Mouse (Mus musculus): Measurements from ENCODE around the gene Hoxa3.

The Hoxa3 gene

DNA sequence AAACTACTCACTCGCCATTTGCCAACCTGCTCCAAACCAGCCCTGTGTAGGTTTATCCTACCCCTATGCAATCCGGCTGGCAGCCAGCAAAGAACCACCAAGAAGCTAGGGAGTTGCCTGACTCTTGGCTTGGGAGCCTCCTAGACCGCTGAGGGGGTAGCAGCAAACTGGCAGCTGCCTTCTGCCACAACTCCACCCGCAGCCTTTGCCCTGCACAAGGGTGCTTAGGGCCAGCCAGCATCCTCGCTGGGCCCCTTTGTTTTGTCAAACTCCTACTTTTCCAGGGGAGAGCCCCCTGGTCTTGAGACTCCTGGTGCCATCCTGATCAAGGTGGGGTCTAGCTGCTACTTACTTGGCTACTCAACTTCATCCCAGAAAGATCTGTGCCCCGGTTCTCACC is 28.5 kb downstream of the Hoxa3 start:
- TF ChIP-seq NANOG (IDR thresholded peaks at IDR 0.05; ENCODE audit: borderline replicate concordance, low read length): no peak
- no peak for TF ChIP-seq POU5F1 (IDR thresholded peaks at IDR 0.05; ENCODE audit: borderline replicate concordance, low read length)
- no peak for TF ChIP-seq CTCF (conservative IDR thresholded peaks at IDR 0.05; ENCODE audit: low read length)
- no peak overlapping the region for H3K4me3 ChIP-seq (replicated peaks; ENCODE audit: low read length)
- H3K4me1 ChIP-seq (replicated peaks; ENCODE audit: low read depth, low read length): peaks cover 20% of the 10 kb centered on the region
- no peaks in the 10 kb centered on the region for H3K36me3 ChIP-seq (ENCODE audit: insufficient read depth, low read length)
- no peaks in the 10 kb centered on the region for H3K9me3 ChIP-seq (ENCODE audit: low read length)
- peaks cover 99% of the 10 kb centered on the region for H3K27me3 ChIP-seq (ENCODE audit: insufficient read depth, low read length)

DNA sequence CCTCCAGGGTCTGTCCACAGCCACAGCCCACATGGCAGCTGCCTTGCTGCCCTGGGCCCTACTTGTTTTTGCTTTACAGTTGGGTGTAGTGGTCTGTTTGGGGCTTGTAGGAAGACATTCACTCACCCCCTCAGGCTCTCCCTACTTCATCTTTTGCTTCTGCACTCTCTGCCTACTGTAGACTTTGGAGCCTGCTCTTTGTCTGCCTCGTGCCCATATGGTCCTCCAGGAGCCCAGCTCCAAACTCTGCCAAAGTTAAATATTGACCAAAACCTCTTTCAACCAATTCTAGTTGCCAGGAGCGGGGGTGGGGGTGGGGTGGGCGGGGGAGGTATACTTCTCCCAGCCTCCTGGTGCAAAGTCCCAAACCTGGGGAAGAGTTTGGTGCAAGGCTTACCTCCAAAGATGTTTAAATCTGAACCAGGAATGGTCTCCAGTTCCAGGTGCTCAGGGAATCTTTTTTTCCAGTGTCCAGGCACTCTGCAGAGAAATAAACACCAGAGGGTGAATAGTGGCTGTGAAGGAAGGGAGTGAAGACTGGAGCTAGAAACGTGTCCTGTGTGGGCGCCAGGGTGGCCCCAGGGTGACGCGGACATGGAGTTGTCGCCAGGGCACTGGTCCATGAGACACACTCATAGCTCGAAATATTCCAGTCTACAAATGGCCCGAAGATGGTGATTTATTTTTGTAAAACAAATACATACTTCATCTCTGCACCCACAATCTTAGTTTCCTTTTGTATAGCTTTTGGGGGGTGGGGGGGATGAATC is 29.6 kb downstream of the Hoxa3 start:
- Histone ChIP-seq H3K27me3 (ENCODE audit: insufficient read depth, low read length) (peaks cover 99% of the 10 kb centered on the region), H3K36me3 (ENCODE audit: insufficient read depth, low read length) (no peaks in the 10 kb centered on the region), H3K4me3 (replicated peaks; ENCODE audit: low read length) (no peak overlapping the region), H3K9me3 (ENCODE audit: low read length) (no peaks in the 10 kb centered on the region), H3K4me1 (replicated peaks; ENCODE audit: low read depth, low read length) (peaks cover 23% of the 10 kb centered on the region)
- no peak for TF ChIP-seq NANOG (IDR thresholded peaks at IDR 0.05; ENCODE audit: borderline replicate concordance, low read length)
- no peak for TF ChIP-seq POU5F1 (IDR thresholded peaks at IDR 0.05; ENCODE audit: borderline replicate concordance, low read length)
- no peak for TF ChIP-seq CTCF (conservative IDR thresholded peaks at IDR 0.05; ENCODE audit: low read length)

DNA sequence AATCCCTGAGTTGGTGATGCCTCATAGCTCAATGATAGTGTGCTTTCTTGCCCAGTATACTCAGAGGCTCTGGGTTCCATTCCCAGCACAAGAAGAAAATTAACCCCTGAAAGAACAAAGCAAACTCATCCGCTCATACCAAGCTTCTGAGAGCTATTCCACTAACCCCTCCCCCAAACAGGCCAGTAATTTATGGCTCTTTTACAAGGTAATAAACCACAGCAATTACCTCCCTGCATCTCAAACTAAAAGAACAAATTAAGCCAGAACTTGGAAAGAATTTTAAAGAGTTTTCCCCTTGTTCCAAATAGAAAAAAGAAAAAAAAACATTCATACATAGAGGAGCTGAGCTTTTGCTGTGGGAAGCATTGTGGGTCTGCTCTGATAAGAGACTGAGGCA is 30.3 kb downstream of the Hoxa3 start:
- Histone ChIP-seq H3K36me3 (ENCODE audit: insufficient read depth, low read length) (no peaks in the 10 kb centered on the region), H3K9me3 (ENCODE audit: low read length) (no peaks in the 10 kb centered on the region), H3K27me3 (ENCODE audit: insufficient read depth, low read length) (peaks cover 99% of the 10 kb centered on the region), H3K4me1 (replicated peaks; ENCODE audit: low read depth, low read length) (peaks cover 23% of the 10 kb centered on the region), H3K4me3 (replicated peaks; ENCODE audit: low read length) (no peak overlapping the region)
- TF ChIP-seq CTCF (conservative IDR thresholded peaks at IDR 0.05; ENCODE audit: low read length): no peak
- TF ChIP-seq NANOG (IDR thresholded peaks at IDR 0.05; ENCODE audit: borderline replicate concordance, low read length): no peak
- TF ChIP-seq POU5F1 (IDR thresholded peaks at IDR 0.05; ENCODE audit: borderline replicate concordance, low read length): no peak

DNA sequence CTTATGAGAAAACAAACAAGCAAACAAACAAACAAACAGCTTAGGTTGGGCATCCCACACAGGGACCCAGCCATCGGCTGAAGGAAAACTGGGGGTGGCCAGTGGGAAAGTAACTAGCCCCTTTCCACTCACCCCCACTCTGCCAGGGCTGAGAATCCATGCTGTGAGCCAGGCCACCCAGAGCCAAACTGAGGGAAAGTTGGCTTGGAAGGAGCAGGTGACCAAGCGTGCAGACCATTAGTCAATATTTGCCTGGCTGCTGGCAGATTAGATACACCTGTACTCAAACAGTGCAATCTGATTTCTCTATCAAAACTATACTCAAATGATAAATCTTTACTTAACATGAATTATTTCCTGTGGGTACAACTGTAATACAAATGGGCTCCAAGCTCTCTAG is 31.1 kb downstream of the Hoxa3 start:
- peaks cover 99% of the 10 kb centered on the region for H3K27me3 ChIP-seq (ENCODE audit: insufficient read depth, low read length)
- TF ChIP-seq CTCF (conservative IDR thresholded peaks at IDR 0.05; ENCODE audit: low read length): no peak
- no peak for TF ChIP-seq POU5F1 (IDR thresholded peaks at IDR 0.05; ENCODE audit: borderline replicate concordance, low read length)
- no peak for TF ChIP-seq NANOG (IDR thresholded peaks at IDR 0.05; ENCODE audit: borderline replicate concordance, low read length)
- no peaks in the 10 kb centered on the region for H3K36me3 ChIP-seq (ENCODE audit: insufficient read depth, low read length)
- H3K4me3 ChIP-seq (replicated peaks; ENCODE audit: low read length): no peak overlapping the region
- H3K4me1 ChIP-seq (replicated peaks; ENCODE audit: low read depth, low read length): peaks cover 29% of the 10 kb centered on the region
- H3K9me3 ChIP-seq (ENCODE audit: low read length): no peaks in the 10 kb centered on the region

DNA sequence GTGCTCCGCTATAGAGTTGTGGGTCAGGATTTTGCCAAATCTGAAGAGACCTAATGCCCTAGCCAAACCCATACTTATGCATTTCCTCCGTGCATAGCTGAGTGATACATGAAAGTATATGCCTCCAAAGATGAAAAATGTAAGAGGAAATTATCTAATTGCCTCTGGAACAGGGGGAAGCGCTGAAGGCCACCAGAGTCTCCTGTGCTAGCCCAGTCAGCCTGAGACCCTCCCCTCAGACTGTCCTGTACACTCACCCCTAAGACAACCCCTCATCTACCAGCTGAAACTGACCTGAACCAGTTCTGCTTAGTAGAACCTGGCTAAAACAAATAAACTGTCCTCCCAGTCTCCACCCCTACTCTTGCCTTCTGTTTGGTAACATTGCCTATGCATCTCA is 32.4 kb downstream of the Hoxa3 start:
- no peak overlapping the region for H3K4me3 ChIP-seq (replicated peaks; ENCODE audit: low read length)
- no peaks in the 10 kb centered on the region for H3K9me3 ChIP-seq (ENCODE audit: low read length)
- peaks cover 38% of the 10 kb centered on the region for H3K4me1 ChIP-seq (replicated peaks; ENCODE audit: low read depth, low read length)
- H3K27me3 ChIP-seq (ENCODE audit: insufficient read depth, low read length): peaks cover 97% of the 10 kb centered on the region
- H3K36me3 ChIP-seq (ENCODE audit: insufficient read depth, low read length): no peaks in the 10 kb centered on the region
- TF ChIP-seq NANOG (IDR thresholded peaks at IDR 0.05; ENCODE audit: borderline replicate concordance, low read length) (no peak), CTCF (conservative IDR thresholded peaks at IDR 0.05; ENCODE audit: low read length) (no peak), POU5F1 (IDR thresholded peaks at IDR 0.05; ENCODE audit: borderline replicate concordance, low read length) (no peak)

DNA sequence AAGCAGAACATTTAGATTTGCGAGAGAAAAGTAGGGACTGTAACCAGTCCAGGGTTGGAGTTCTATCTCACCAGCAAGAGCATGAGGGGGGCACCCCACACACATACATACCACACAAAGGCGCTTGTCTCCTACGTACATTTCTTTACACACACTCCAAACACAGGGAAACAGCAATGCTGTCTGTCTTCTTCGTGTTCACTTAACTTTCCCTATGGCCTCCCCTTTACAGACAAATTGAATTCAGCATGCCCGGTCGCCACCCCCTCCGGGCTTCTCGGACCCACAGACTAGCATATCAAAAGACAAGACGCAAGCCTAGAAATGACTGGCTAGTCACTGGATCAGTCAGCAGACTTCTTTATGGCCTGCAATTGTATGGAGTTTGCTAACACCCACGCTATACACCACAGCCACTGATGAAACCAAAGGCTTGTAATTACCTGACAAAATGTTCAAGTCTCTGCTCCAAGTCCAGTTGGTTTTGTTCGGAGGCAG is 32.9 kb downstream of the Hoxa3 start:
- no peaks in the 10 kb centered on the region for H3K36me3 ChIP-seq (ENCODE audit: insufficient read depth, low read length)
- H3K9me3 ChIP-seq (ENCODE audit: low read length): no peaks in the 10 kb centered on the region
- H3K4me3 ChIP-seq (replicated peaks; ENCODE audit: low read length): no peak overlapping the region

DNA sequence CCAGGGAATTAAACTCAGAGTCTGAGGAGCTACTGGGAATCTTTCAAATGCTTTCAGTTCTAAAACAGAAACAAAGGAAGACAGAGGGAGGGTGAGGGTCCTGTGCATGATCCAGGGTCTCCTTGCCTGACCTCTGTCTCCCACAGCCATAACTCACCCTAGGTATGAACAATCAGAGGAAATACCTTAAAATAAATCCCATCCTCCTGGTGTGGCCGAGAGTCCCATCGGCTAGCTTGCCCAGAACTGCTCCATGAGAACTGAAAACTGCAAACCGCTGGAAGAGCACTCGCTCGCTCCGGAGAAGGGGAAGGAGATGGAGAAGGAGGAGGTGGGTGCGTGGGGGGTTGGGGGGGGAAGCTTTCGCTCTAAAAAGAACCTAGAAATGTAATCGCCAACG is 33.4 kb downstream of the Hoxa3 start:
- H3K4me1 ChIP-seq (replicated peaks; ENCODE audit: low read depth, low read length): peaks cover 42% of the 10 kb centered on the region
- TF ChIP-seq CTCF (conservative IDR thresholded peaks at IDR 0.05; ENCODE audit: low read length): no peak
- TF ChIP-seq NANOG (IDR thresholded peaks at IDR 0.05; ENCODE audit: borderline replicate concordance, low read length): no peak
- no peak for TF ChIP-seq POU5F1 (IDR thresholded peaks at IDR 0.05; ENCODE audit: borderline replicate concordance, low read length)
- H3K27me3 ChIP-seq (ENCODE audit: insufficient read depth, low read length): peaks cover 95% of the 10 kb centered on the region
- no peaks in the 10 kb centered on the region for H3K9me3 ChIP-seq (ENCODE audit: low read length)
- no peak overlapping the region for H3K4me3 ChIP-seq (replicated peaks; ENCODE audit: low read length)
- H3K36me3 ChIP-seq (ENCODE audit: insufficient read depth, low read length): no peaks in the 10 kb centered on the region

More for the DNA sequence above, 32.9 kb downstream of the Hoxa3 start:
- Histone ChIP-seq H3K27me3 (ENCODE audit: insufficient read depth, low read length) (peaks cover 95% of the 10 kb centered on the region), H3K4me1 (replicated peaks; ENCODE audit: low read depth, low read length) (peaks cover 39% of the 10 kb centered on the region)
- TF ChIP-seq CTCF (conservative IDR thresholded peaks at IDR 0.05; ENCODE audit: low read length) (no peak), POU5F1 (IDR thresholded peaks at IDR 0.05; ENCODE audit: borderline replicate concordance, low read length) (no peak), NANOG (IDR thresholded peaks at IDR 0.05; ENCODE audit: borderline replicate concordance, low read length) (no peak)

DNA sequence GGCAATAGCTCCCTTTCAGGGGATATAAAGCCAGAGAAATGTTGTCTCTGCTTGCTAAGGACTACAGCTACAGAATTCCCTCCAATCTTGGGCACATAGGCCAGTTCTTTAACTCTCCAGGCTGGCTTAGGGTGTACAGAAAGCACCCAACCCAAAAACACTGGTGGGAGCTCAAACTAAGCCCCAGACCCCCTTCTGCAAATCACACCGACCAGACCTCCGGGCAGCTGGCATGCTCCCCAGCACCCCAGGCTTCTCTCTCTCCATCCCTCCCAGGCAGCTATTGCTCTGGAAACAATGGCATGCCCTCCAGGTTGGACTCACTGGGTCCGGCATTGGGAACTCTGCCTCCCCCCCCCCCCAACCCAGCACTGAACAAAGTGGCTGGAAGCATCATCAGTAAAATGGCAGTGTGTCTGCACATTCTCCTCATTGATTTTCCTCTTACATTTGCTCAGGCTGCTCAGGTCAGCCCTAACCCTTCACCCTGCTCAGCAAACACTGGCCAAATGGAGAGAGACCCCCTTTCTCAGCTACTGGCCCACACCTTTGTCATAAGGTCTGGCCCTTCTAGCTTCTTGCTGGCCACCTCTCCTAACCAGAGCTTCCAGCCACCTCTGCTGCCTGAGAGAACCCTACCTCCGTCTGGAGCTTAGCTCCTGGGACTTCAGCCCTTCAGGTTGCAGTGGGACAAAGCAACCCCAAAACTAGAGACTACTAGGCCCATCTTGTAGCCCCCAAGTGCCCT is 34.0 kb downstream of the Hoxa3 start:
- TF ChIP-seq POU5F1 (IDR thresholded peaks at IDR 0.05; ENCODE audit: borderline replicate concordance, low read length) (no peak), CTCF (conservative IDR thresholded peaks at IDR 0.05; ENCODE audit: low read length) (no peak), NANOG (IDR thresholded peaks at IDR 0.05; ENCODE audit: borderline replicate concordance, low read length) (no peak)
- H3K36me3 ChIP-seq (ENCODE audit: insufficient read depth, low read length): no peaks in the 10 kb centered on the region

More for the DNA sequence above, 34.0 kb downstream of the Hoxa3 start:
- Histone ChIP-seq H3K9me3 (ENCODE audit: low read length) (no peaks in the 10 kb centered on the region), H3K27me3 (ENCODE audit: insufficient read depth, low read length) (peaks cover 94% of the 10 kb centered on the region), H3K4me1 (replicated peaks; ENCODE audit: low read depth, low read length) (peaks cover 39% of the 10 kb centered on the region), H3K4me3 (replicated peaks; ENCODE audit: low read length) (no peak overlapping the region)
